Mouse (Mus musculus) heart, embryonic 13.5 days (tissue): Measurements from ENCODE around the gene Usp6nl. TPM values are rescaled to one million over a fixed set of nuclear protein-coding genes. Genes with fewer than 3 reads are reported as not detected.

ENCODE experiments used
- ATAC-seq: fragments of 200-750 bp; cut with Nextera tagmentation; 2 replicates; pipeline ENCODE4 v1.8.0; 2017; ENCODE audit warnings: moderate TSS enrichment; ENCODE audit not compliant: insufficient number of reproducible peaks, low FRiP score, low TSS enrichment; ENCODE audit errors: extremely low read depth
- H3K27ac ChIP-seq: fragments of 300-500 bp; sonication (generic); replicated peaks from 2 replicates; pipeline ENCODE4 v1.5.1; 2015; ENCODE audit warnings: moderate library complexity, mild to moderate bottlenecking, inconsistent platforms
- H3K27me3 ChIP-seq: fragments of 300-500 bp; sonication (generic); replicated peaks from 2 replicates; pipeline ENCODE4 v1.6.1; 2015; ENCODE audit warnings: mild to moderate bottlenecking, inconsistent platforms
- H3K36me3 ChIP-seq: fragments of 300-500 bp; sonication (generic); 2 replicates; pipeline ENCODE4 v1.6.1; 2015; ENCODE audit warnings: mild to moderate bottlenecking, inconsistent platforms
- H3K4me1 ChIP-seq: fragments of 300-500 bp; sonication (generic); 2 replicates; pipeline ENCODE4 v1.6.1; 2015; ENCODE audit warnings: inconsistent platforms
- H3K4me2 ChIP-seq: fragments of 300-500 bp; sonication (generic); 2 replicates; pipeline ENCODE4 v1.6.1; 2015; ENCODE audit warnings: inconsistent platforms, mild to moderate bottlenecking, moderate library complexity
- H3K4me3 ChIP-seq: fragments of 300-500 bp; sonication (generic); 2 replicates; pipeline ENCODE4 v1.5.1; 2015; ENCODE audit warnings: moderate library complexity, mild to moderate bottlenecking, inconsistent platforms
- H3K9ac ChIP-seq: fragments of 300-500 bp; sonication (generic); 2 replicates; pipeline ENCODE4 v1.6.1; 2015; ENCODE audit warnings: inconsistent platforms, mild to moderate bottlenecking, moderate library complexity
- H3K9me3 ChIP-seq: fragments of 300-500 bp; sonication (generic); 2 replicates; pipeline ENCODE4 v1.6.1; 2016; ENCODE audit warnings: inconsistent platforms
- WGBS: fragments of 180-500 bp; shearing (Covaris S2); methylation state at CpG from one replicate; pipeline ENCODE4 v1.1.7; 2015; ENCODE audit warnings: mixed read lengths; 5-methylcytosine and 5-hydroxymethylcytosine counted together
- polyA plus RNA-seq: library from polyadenylated mRNA; unstranded; fragments of >200 nt; fragmentation: Nextera tagmentation; extraction: Ambion mirVana; gene quantifications from 2 replicates; pipeline ENCODE4 v1.2.1, GENCODE M21; 2015

The Usp6nl gene
- polyA plus RNA-seq, 1 experiment from 2014 or later = 5.5 TPM

- Histone ChIP-seq H3K36me3 (no peaks in the 10 kb centered on the region), H3K4me1 (peaks cover 40% of the 10 kb centered on the region), H3K9ac (no peak overlapping the region), H3K4me2 (peak overlapping the region; percentile 35; the same call in 1 of the 2 replicates), H3K27me3 (no peaks in the 10 kb centered on the region), H3K9me3 (peaks cover 9% of the 10 kb centered on the region; the same call in 1 of the 2 replicates), H3K27ac (peak overlapping the region; percentile 79), H3K4me3 (no peak overlapping the region)
- 23% methylated on average over 13 of the region's 13 CpGs for WGBS
- ATAC-seq = peak; percentile 31; the same call in 1 of the 2 replicates
Observed at GRCm38 (mm10) chr2:6478966-6479391, 156.5 kb downstream of the Usp6nl start.

DNA sequence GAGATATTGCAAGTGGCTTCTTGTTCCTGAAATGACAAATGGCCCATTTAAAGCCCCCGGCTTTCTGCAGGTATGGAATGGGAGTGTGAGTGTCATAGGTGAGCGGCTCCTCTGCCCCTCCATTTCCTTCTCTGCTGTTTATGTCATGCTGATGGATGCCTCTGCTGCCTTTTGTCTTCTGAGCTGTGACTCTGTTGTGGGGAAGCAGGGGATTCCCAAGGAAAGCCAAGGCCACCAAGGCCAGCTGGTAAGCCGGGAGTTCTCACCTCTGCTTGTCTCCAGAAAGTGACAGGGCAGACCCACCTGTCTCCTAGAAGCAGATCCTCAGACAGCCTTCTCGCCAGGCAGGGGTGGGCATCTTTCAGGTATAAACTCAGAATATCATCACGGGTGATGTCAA lies 157.2 kb downstream of the Usp6nl start:
- WGBS = 60% methylated on average over 5 of the region's 5 CpGs

GRCm38 (mm10) chr2:6481966-6482365 lies 159.5 kb downstream of the Usp6nl start:
- no peak for ATAC-seq
- H3K4me1 ChIP-seq = peaks cover 44% of the 10 kb centered on the region
- H3K4me3 ChIP-seq = no peak overlapping the region
- no peak overlapping the region for H3K4me2 ChIP-seq
- no peaks in the 10 kb centered on the region for H3K27me3 ChIP-seq
- no peak overlapping the region for H3K9ac ChIP-seq
- H3K9me3 ChIP-seq = no peaks in the 10 kb centered on the region
- 78% methylated on average over 8 of the region's 8 CpGs for WGBS
- H3K36me3 ChIP-seq = no peaks in the 10 kb centered on the region
- H3K27ac ChIP-seq = no peak overlapping the region

More for the DNA sequence above, 157.2 kb downstream of the Usp6nl start:
- H3K4me1 ChIP-seq = peaks cover 44% of the 10 kb centered on the region
- ATAC-seq = no peak
- peak overlapping the region; percentile 79; the same call in 1 of the 2 replicates for H3K27ac ChIP-seq
- H3K4me3 ChIP-seq = no peak overlapping the region
- no peaks in the 10 kb centered on the region for H3K36me3 ChIP-seq
- H3K9me3 ChIP-seq = peaks cover 9% of the 10 kb centered on the region; the same call in 1 of the 2 replicates
- H3K4me2 ChIP-seq = no peak overlapping the region
- no peaks in the 10 kb centered on the region for H3K27me3 ChIP-seq
- H3K9ac ChIP-seq = no peak overlapping the region

GRCm38 (mm10) chr2:6482411-6482810 lies 159.9 kb downstream of the Usp6nl start:
- peaks cover 44% of the 10 kb centered on the region for H3K4me1 ChIP-seq
- no peaks in the 10 kb centered on the region for H3K9me3 ChIP-seq
- H3K4me3 ChIP-seq = no peak overlapping the region
- peak overlapping the region; percentile 87 for H3K27ac ChIP-seq
- H3K27me3 ChIP-seq = no peaks in the 10 kb centered on the region
- 50% methylated on average over 3 of the region's 3 CpGs for WGBS
- peak overlapping the region; percentile 33; the same call in 1 of the 2 replicates for H3K9ac ChIP-seq
- H3K4me2 ChIP-seq = no peak overlapping the region
- ATAC-seq = no peak
- H3K36me3 ChIP-seq = no peaks in the 10 kb centered on the region

GRCm38 (mm10) chr2:6483081-6483992 lies 160.9 kb downstream of the Usp6nl start:
- H3K27ac ChIP-seq = peak overlapping the region; percentile 87
- no peak overlapping the region for H3K4me2 ChIP-seq
- H3K9me3 ChIP-seq = no peaks in the 10 kb centered on the region
- H3K36me3 ChIP-seq = no peaks in the 10 kb centered on the region
- ATAC-seq = no peak
- H3K27me3 ChIP-seq = no peaks in the 10 kb centered on the region
- peaks cover 35% of the 10 kb centered on the region for H3K4me1 ChIP-seq
- H3K9ac ChIP-seq = no peak overlapping the region; the same call in 1 of the 2 replicates
- 24% methylated on average over 8 of the region's 8 CpGs for WGBS
- no peak overlapping the region for H3K4me3 ChIP-seq

DNA sequence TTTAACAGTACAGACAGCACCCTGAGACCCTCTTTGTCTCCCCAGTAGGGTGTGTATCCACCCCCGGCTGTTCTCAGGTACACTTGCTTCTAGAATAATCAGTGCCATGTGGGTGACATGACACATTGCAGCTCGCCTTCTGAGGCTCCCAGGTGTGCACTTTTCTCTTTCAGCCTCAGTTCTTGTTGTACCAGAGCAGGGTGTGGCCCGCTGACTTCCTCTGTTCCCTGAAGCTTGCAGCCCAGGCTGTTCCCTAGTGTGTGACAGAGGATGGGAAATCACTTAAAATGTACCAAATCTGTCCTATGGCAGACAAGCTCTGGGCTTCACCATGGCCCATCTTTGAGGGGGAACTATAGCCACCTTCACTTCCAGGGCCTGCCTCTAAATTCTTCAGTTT lies 161.7 kb downstream of the Usp6nl start:
- H3K4me3 ChIP-seq = no peak overlapping the region
- H3K36me3 ChIP-seq = no peaks in the 10 kb centered on the region
- H3K4me2 ChIP-seq = no peak overlapping the region
- H3K9ac ChIP-seq = no peak overlapping the region
- 78% methylated on average over 3 of the region's 3 CpGs for WGBS
- no peaks in the 10 kb centered on the region for H3K27me3 ChIP-seq
- H3K4me1 ChIP-seq = peaks cover 27% of the 10 kb centered on the region
- H3K9me3 ChIP-seq = no peaks in the 10 kb centered on the region
- H3K27ac ChIP-seq = peak overlapping the region; percentile 87
- ATAC-seq = no peak; the same call in 1 of the 2 replicates

GRCm38 (mm10) chr2:6487566-6488488 lies 165.4 kb downstream of the Usp6nl start:
- no peak overlapping the region for H3K4me2 ChIP-seq
- no peaks in the 10 kb centered on the region for H3K36me3 ChIP-seq
- H3K4me3 ChIP-seq = no peak overlapping the region
- no peaks in the 10 kb centered on the region for H3K27me3 ChIP-seq
- no peak overlapping the region for H3K27ac ChIP-seq
- 70% methylated on average over 10 of the region's 10 CpGs for WGBS
- H3K9ac ChIP-seq = no peak overlapping the region
- ATAC-seq = no peak
- H3K4me1 ChIP-seq = peaks cover 17% of the 10 kb centered on the region
- H3K9me3 ChIP-seq = no peaks in the 10 kb centered on the region

DNA sequence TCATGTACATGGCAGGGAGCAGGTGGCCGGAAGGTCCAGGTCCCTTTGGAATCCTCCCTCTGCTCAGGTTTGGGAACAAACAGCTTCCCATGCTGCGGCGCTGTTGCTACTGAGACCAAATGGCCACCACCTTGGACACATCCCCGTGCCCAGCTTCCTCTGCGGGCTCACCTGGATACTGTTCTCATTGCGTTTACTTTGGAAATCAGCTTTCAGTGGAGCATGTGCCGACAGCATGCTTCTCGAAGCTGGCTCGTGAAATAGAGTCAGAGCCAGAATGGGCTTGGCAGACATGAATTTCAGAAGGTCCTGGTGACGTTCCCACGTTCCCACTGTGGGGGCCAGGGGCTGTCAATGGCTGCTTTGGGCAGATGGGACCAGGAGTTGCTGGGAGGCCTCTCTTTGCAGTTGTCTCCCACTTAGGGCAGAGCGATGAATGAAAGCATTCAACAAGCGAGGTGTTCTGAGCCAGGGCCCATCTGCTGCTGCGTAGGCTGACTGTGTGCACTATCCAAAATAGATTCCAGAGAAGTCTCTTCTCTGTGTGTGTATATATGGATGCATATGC lies 166.1 kb downstream of the Usp6nl start:
- Histone ChIP-seq H3K4me3 (no peak overlapping the region), H3K4me2 (no peak overlapping the region), H3K9me3 (no peaks in the 10 kb centered on the region), H3K36me3 (no peaks in the 10 kb centered on the region), H3K4me1 (peaks cover 14% of the 10 kb centered on the region), H3K27me3 (no peaks in the 10 kb centered on the region), H3K9ac (no peak overlapping the region), H3K27ac (no peak overlapping the region)
- no peak for ATAC-seq
- 80% methylated on average over 14 of the region's 14 CpGs for WGBS

GRCm38 (mm10) chr2:6490076-6490475 lies 167.6 kb downstream of the Usp6nl start:
- H3K9me3 ChIP-seq = no peaks in the 10 kb centered on the region
- no peak overlapping the region for H3K27ac ChIP-seq
- H3K27me3 ChIP-seq = no peaks in the 10 kb centered on the region
- no peak overlapping the region for H3K4me3 ChIP-seq
- no peak for ATAC-seq
- H3K36me3 ChIP-seq = no peaks in the 10 kb centered on the region
- H3K4me1 ChIP-seq = peaks cover 10% of the 10 kb centered on the region
- 79% methylated on average over 6 of the region's 6 CpGs for WGBS
- H3K4me2 ChIP-seq = no peak overlapping the region
- H3K9ac ChIP-seq = no peak overlapping the region

GRCm38 (mm10) chr2:6490870-6491269 lies 168.4 kb downstream of the Usp6nl start:
- peaks cover 10% of the 10 kb centered on the region for H3K4me1 ChIP-seq
- no peaks in the 10 kb centered on the region for H3K27me3 ChIP-seq
- WGBS = 72% methylated on average over 4 of the region's 4 CpGs
- no peak overlapping the region for H3K9ac ChIP-seq
- H3K36me3 ChIP-seq = no peaks in the 10 kb centered on the region
- no peak overlapping the region for H3K4me2 ChIP-seq
- no peak overlapping the region for H3K27ac ChIP-seq
- no peaks in the 10 kb centered on the region for H3K9me3 ChIP-seq
- no peak for ATAC-seq
- no peak overlapping the region for H3K4me3 ChIP-seq

- 72% methylated on average over 5 of the region's 5 CpGs for WGBS
- H3K27ac ChIP-seq = no peak overlapping the region
- ATAC-seq = no peak
- no peak overlapping the region for H3K9ac ChIP-seq
- no peak overlapping the region for H3K4me2 ChIP-seq
- H3K4me3 ChIP-seq = no peak overlapping the region
- H3K36me3 ChIP-seq = no peaks in the 10 kb centered on the region
- no peaks in the 10 kb centered on the region for H3K27me3 ChIP-seq
- peaks cover 10% of the 10 kb centered on the region for H3K4me1 ChIP-seq
- no peaks in the 10 kb centered on the region for H3K9me3 ChIP-seq
Observed at GRCm38 (mm10) chr2:6493886-6494285, 171.4 kb downstream of the Usp6nl start.
